ENCODE assay signal across 8 mouse cellular contexts in the genomic region with DNA sequence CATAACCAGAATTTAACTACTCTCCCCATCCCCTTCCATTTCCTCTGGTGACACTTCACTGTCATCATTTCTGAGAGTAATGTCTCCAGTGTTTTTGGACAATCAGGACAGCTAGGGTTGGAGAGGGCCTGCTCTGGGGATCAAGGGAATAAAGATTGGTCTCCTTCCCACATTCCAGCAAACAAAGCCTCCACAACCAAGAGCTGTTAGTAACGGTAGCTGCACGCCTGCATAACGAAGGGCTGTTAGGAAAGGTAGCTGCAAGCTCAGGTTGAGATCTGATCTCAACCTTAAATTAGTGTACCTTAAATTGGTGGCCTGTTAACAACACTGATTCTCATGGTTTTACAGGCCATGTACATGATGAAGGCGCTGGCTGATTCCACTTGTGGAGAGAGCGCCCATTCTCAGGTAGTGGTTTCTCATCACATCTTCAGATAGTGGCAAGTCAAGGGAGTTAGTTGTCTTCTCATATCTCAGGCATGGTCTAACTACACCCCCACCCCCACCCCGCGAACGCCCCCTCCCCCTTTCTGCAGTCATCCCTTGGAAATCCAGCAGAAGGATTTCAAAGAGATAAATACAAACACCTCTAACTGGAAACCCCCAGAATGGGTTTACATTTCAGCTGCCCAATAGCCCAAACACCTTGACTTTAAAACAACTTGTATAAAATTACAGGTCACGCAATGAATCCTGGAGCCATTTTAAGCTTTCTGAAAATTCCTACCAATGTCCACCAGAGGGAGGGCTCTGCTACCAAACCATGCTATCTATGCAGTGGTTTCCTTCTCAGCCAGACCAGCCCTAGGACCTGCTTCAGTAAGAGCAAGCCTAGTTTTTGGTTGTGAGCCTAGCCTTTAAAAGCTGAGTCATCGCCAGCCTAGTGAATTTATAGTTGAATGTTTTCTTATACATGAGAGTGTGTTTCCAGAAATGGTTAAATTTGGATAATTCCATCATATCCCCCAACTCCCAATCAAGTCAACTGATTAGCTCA. TPM values are rescaled to one million over a fixed set of nuclear protein-coding genes. Genes with fewer than 3 reads are reported as not detected.
A peak's percentile ranks its signal among the peaks of the same experiment; 100 is the strongest.
DNase-seq lines count a peak whose midpoint lies in the region; ATAC-seq and TF ChIP-seq lines count a peak whose summit lies in the region.

No protein-coding gene starts in this region.

- H3K27ac ChIP-seq in MEL (ENCODE audit: control insufficient read depth, low read depth, low read length) = no peak overlapping the region
- no peak overlapping the region for H3K27ac ChIP-seq in limb, embryonic 14.5 days (replicated peaks; ENCODE audit: low read depth, low read length)

- H3K4me1 ChIP-seq in MEL (ENCODE audit: control insufficient read depth in 1 of 2, insufficient read depth in 2 of 2, low read length in 2 of 2) = no peaks in the 10 kb centered on the region; a peak in 1 of 4 replicates
- no peaks in the 10 kb centered on the region for H3K4me1 ChIP-seq in limb, embryonic 14.5 days (ENCODE audit: control insufficient read depth, insufficient read depth, low read length)

- H3K4me2 ChIP-seq in limb, embryonic 14.5 days (replicated peaks; ENCODE audit: low read depth, low read length, severe bottlenecking) = no peak overlapping the region

- peak; percentile 10 to 16 for DNase-seq in kidney, adult 8-10 months
- DNase-seq in kidney, adult 11 months = no peak
- DNase-seq in MEL (ENCODE audit: low read depth, low spot score) = peak; percentile 93
- DNase-seq in embryo, embryonic 10 days (ENCODE audit: low spot score) = peak; percentile 76
- DNase-seq in induced T-regulatory cell, adult 2 months (ENCODE audit: low read depth) = peak; percentile 66
- peak; percentile 81 for DNase-seq in limb, embryonic 14.5 days (ENCODE audit: low spot score)
- peak; percentile 39 to 43 for DNase-seq in right cerebral cortex, adult 2 months (ENCODE audit: low spot score in 2 of 2)
- no peak for DNase-seq in urinary bladder, adult 2 months (ENCODE audit: low spot score)

- H3K27me3 ChIP-seq in MEL (ENCODE audit: control insufficient read depth in 1 of 2, insufficient read depth in 2 of 2, low read length in 2 of 2) = no peaks in the 10 kb centered on the region
- H3K27me3 ChIP-seq in limb, embryonic 14.5 days (ENCODE audit: control insufficient read depth, insufficient read depth, low read length) = no peaks in the 10 kb centered on the region

- H3K79me2 ChIP-seq in MEL (ENCODE audit: control insufficient read depth, insufficient read depth, low read length, poor library complexity) = no peaks in the 10 kb centered on the region

- H3K9me3 ChIP-seq in MEL (replicated peaks; ENCODE audit: insufficient read depth, low read length) = no peaks in the 10 kb centered on the region
- H3K9me3 ChIP-seq in limb, embryonic 14.5 days (ENCODE audit: control insufficient read depth, low read length) = no peaks in the 10 kb centered on the region

- peaks cover 12 to 28% of the 10 kb centered on the region in 2 experiments for H3K36me3 ChIP-seq in MEL (ENCODE audit: control insufficient read depth in 1 of 2, insufficient read depth in 2 of 2, low read length in 2 of 2)
- H3K36me3 ChIP-seq in limb, embryonic 14.5 days (ENCODE audit: control insufficient read depth, insufficient read depth, low read length) = peaks cover 24% of the 10 kb centered on the region

- no peak for TF ChIP-seq POLR2A in MEL (IDR thresholded peaks at IDR 0.05; ENCODE audit: control insufficient read depth in 1 of 2, insufficient read depth in 1 of 2, low read depth in 1 of 2, low read length in 2 of 2, poor library complexity in 1 of 2)
- TF ChIP-seq POLR2A in limb, embryonic 14.5 days (IDR thresholded peaks at IDR 0.05; ENCODE audit: borderline replicate concordance, extremely low read depth, insufficient read depth, insufficient read length) = no peak

- no peak overlapping the region for H3K4me3 ChIP-seq in MEL (ENCODE audit: control insufficient read depth in 1 of 2, insufficient read depth in 1 of 2, low read depth in 2 of 2, low read length in 2 of 2)
- no peak overlapping the region for H3K4me3 ChIP-seq in limb, embryonic 14.5 days (replicated peaks; ENCODE audit: low read length)

- TF ChIP-seq RAD21 in MEL (IDR thresholded peaks at IDR 0.05; ENCODE audit: low read depth, low read length) = peak; percentile 98

- WGBS in limb, embryonic 14.5 days = 70% methylated on average over 10 of the region's 10 CpGs

- no peak overlapping the region for H3K9ac ChIP-seq in MEL (ENCODE audit: control insufficient read depth, low read depth, low read length, poor library complexity, severe bottlenecking)
- no peak overlapping the region for H3K9ac ChIP-seq in limb, embryonic 14.5 days (ENCODE audit: low read depth, low read length, severe bottlenecking)

- peak; percentile 62 to 97 (median 90) for TF ChIP-seq CTCF in MEL (IDR thresholded peaks at IDR 0.05 in 2 of 3, conservative IDR thresholded peaks at IDR 0.05 in 1 of 3; ENCODE audit: control insufficient read depth in 1 of 3, insufficient read depth in 1 of 3, low read depth in 2 of 3, low read length in 3 of 3, poor library complexity in 1 of 3, severe bottlenecking in 1 of 3)

- TF ChIP-seq EP300 in MEL (IDR thresholded peaks at IDR 0.05; ENCODE audit: low read depth in 1 of 2, low read length in 2 of 2) = no peak

- ATAC-seq in limb, embryonic 14.5 days (ENCODE audit: low FRiP score, low read depth) = peak; percentile 80; the same call in 1 of the 2 replicates

TF ChIP-seq in MEL, 35 proteins besides CTCF, POLR2A, EP300 and RAD21:
- TF ChIP-seq MAZ (IDR thresholded peaks at IDR 0.05; ENCODE audit: low read depth, low read length) (no peak), KAT2A (conservative IDR thresholded peaks at IDR 0.05; ENCODE audit: low read depth, low read length) (no peak), SMC3 (IDR thresholded peaks at IDR 0.05; ENCODE audit: low read depth, low read length) (peak; percentile 97), CHD1 (IDR thresholded peaks at IDR 0.05; ENCODE audit: low read depth, low read length) (no peak), GATA1 (IDR thresholded peaks at IDR 0.05; ENCODE audit: low read depth, low read length) (peak; percentile 60; the same call in 1 of the 2 replicates), ZNF384 (IDR thresholded peaks at IDR 0.05; ENCODE audit: low read depth, low read length) (no peak), GABPA (IDR thresholded peaks at IDR 0.05; ENCODE audit: low read depth, low read length) (no peak), USF2 (IDR thresholded peaks at IDR 0.05; ENCODE audit: borderline replicate concordance in 1 of 2, insufficient read depth in 1 of 2, low read depth in 1 of 2, low read length in 2 of 2) (no peak), SIN3A (IDR thresholded peaks at IDR 0.05; ENCODE audit: low read length) (0 out of 2 replicates have a peak, but pooled peaks have one; percentile 10), BHLHE40 (IDR thresholded peaks at IDR 0.05; ENCODE audit: borderline replicate concordance, low read depth, low read length) (no peak), NELFE (IDR thresholded peaks at IDR 0.05; ENCODE audit: low read depth, low read length) (no peak), HCFC1 (IDR thresholded peaks at IDR 0.05; ENCODE audit: low read depth, low read length) (0 out of 2 replicates have a peak, but pooled peaks have one; percentile 8), TBP (IDR thresholded peaks at IDR 0.05; ENCODE audit: low read depth, low read length) (0 out of 2 replicates have a peak, but pooled peaks have one; percentile 11), NRF1 (IDR thresholded peaks at IDR 0.05; ENCODE audit: insufficient read depth, low read depth, low read length, poor library complexity, severe bottlenecking) (no peak), ZC3H11A (IDR thresholded peaks at IDR 0.05; ENCODE audit: low read depth, low read length) (peak; percentile 92), TAL1 (IDR thresholded peaks at IDR 0.05; ENCODE audit: low read length) (no peak), CHD2 (IDR thresholded peaks at IDR 0.05; ENCODE audit: low read length) (no peak; the same call in 1 of the 2 replicates), MYC (IDR thresholded peaks at IDR 0.05; ENCODE audit: low read depth, low read length) (no peak), ELF1 (IDR thresholded peaks at IDR 0.05; ENCODE audit: low read depth, low read length) (no peak)

RNA-seq across cellular contexts. Expression of a gene that starts 21.3 kb away (rescaled TPM):
- 27.9 and 32.3 TPM in 2 replicates for total RNA-seq in MEL (2012; rRNA removed)
- polyA plus RNA-seq in MEL (2012; ENCODE audit: insufficient read depth in 1 of 2, insufficient read length in 2 of 2, low read depth in 1 of 2, low replicate concordance in 2 of 2, missing spikeins in 1 of 2) = 10 to 100 TPM; 39.2 to 43.8 TPM
- 34.1 and 34.6 TPM in 2 replicates for polyA plus RNA-seq in limb, embryonic 14.5 days (2012; rRNA removed)
- polyA plus RNA-seq in limb, embryonic 14.5 days (2014; fragmentation: Nextera tagmentation; extraction: Ambion mirVana) = 24.2 and 24.6 TPM in 2 replicates
- 22.2 and 26.3 TPM in 2 replicates for polyA plus RNA-seq in urinary bladder, adult 2 months (2012; rRNA removed)

RNA-seq across cellular contexts. Expression of a gene that starts 21.9 kb away (rescaled TPM):
- total RNA-seq in MEL (2012; rRNA removed) = 89.3 and 98.7 TPM in 2 replicates
- polyA plus RNA-seq in MEL (2012; ENCODE audit: insufficient read depth in 1 of 2, insufficient read length in 2 of 2, low read depth in 1 of 2, low replicate concordance in 2 of 2, missing spikeins in 1 of 2) = 100 to 1,000 TPM; 119 to 142 TPM
- 42.2 and 53.1 TPM in 2 replicates for polyA plus RNA-seq in limb, embryonic 14.5 days (2012; rRNA removed)
- 46.9 and 54.7 TPM in 2 replicates for polyA plus RNA-seq in limb, embryonic 14.5 days (2014; fragmentation: Nextera tagmentation; extraction: Ambion mirVana)
- polyA plus RNA-seq in urinary bladder, adult 2 months (2012; rRNA removed) = 23.8 TPM in 2 replicates

Comparison
In these comparisons a context has a peak if more than half of its experiments do, and no peak if none do; other contexts are left out.
1. DNase-seq: peak in kidney, adult 8-10 months (2 of 2), MEL (single experiment), embryo, embryonic 10 days (single experiment), induced T-regulatory cell, adult 2 months (single experiment), limb, embryonic 14.5 days (single experiment) and right cerebral cortex, adult 2 months (2 of 2); none in kidney, adult 11 months (single experiment) and urinary bladder, adult 2 months (single experiment).